Mouse (Mus musculus) cerebral cortex, adult 2 months (tissue): ENCODE results near the gene Gskip.

Experiments used
- WGBS: fragments of 180-500 bp; shearing (Covaris S2); methylation state at CpG from one replicate; pipeline ENCODE4 v1.1.7; 2018; 5-methylcytosine and 5-hydroxymethylcytosine counted together

Gene Gskip

DNA sequence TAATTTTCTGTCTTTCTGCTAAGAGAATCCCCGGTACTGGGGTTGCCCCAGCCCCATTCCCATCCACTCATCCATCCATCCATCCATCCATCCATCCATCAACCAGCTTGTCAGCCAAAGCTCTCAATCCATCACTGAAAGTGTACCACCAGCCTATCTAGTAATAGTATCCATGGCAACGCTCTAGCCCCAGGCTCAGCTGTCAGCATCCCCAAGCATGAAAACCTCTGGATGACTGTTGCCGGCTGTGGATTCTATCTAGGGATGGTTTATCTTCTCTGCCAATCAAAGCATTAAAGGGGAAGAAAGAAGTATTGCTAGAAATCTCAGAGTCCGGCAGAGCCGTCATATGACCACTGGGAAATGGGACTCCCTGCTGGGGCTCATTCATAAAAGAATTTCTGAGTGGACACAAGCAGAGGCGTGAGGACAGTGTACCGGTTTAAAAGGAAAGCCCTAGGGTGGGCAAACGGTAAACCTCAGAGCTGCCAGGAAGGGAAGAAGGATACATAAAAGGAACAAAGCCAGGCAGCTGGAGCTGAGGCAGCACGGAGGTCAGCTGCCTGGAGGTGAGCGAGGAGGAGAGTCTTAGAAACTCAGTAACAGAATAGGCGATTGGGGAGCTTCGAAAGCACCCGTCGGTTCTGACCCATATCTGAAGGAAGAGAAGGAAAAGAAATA lies 37.0 kb downstream of the Gskip start:
- WGBS, result 47% methylated on average over 14 of the region's 14 CpGs

DNA sequence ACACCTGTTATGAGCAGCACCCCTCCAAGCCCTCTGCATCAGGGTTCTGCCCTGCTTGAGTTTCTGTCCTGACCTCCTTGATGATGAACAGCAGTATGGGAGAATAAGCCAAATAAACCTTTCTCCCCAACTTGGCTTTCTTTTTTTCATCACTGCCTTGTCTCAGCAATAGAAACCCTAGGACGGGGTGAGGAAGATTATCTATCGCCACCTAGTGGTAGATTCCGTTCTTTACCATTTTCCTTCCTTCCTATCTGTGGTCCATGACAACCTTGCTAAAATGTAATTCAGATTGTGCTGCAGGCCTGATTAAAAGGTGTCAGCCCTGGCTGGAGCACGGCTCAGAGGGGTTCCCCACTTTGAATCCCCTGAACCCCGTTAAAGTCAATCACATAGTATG lies 38.0 kb downstream of the Gskip start:
- 3% methylated on average over 5 of the region's 5 CpGs for WGBS

DNA sequence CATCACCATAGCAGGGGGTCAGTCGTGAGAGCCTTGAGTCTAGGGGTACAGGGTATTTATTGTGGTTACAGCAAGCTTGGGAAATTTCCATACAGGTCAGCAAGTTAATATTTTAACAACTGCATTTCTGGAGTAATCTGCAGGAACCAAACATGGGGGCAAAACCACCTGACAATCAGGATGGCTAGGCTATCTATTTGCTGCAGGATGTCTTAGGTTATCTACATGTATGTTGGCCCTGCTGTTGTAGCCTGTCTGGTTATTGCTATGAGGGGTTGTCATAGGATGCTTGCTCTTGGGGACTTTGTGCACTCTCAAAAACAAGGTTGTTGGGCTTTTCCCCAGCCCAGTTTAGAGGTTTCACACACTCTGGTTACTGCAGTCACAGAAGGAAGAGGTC lies 40.0 kb downstream of the Gskip start:
- 54% methylated on average over 1 of the region's 1 CpGs for WGBS

DNA sequence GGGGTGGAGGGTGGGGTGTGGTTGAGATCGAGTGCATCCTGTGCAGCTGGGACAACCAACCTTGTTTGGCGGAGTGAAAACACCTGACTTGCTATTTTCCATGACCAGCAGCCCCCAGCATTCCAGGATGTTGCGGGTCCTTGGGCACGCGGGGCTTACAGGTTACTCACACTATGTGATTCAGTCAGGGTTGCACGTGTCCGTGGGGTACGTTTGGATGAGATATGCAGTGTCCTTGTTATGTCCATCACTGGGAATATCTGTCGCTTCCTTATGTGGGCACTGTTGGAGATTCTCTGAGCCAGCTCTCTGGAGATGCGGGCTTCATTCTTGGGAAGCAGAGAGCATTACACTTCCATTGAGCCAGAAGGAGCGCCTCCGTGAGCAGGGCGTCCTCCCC lies 41.1 kb downstream of the Gskip start:
- WGBS, result 81% methylated on average over 13 of the region's 13 CpGs

DNA sequence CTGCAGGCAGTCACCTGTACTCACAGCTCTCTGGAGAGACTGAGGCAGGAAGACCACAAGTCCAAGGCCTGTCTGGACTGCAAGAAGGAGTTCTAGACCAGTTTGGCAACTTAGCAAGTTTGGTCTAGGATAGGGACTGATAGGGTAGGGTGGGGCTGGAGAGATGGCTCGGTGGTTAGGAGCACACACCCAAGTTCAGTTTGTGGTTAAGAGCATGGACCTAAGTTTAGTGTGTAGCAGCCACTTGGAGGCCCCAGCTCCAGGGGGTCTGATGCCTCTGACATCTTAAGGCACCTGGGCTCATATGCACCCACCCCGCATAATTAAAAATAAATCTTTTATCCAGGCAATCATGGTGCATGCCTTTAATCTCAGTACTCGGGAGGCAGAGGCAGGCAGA lies 42.6 kb downstream of the Gskip start:
- WGBS, result 90% methylated on average over 3 of the region's 3 CpGs

DNA sequence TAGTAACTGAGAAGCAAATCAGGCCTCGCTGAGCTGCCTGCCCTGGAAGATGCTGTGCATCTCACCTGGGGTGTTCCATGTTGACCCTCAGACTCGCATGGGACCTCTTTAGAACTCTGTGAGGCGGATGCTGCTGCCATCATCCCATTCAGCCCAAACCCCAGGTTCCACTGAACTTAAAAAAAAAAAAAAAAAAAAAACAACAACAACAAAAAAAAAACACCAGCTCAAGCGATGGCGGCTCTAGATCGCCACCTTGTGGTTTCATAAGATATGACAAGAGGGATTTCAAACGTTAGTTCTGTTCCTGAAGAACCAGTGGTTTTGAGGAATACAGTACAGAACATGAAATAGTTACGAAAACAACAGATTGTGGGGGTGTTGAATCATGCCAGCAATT lies 43.3 kb downstream of the Gskip start:
- WGBS, result 31% methylated on average over 8 of the region's 8 CpGs

DNA sequence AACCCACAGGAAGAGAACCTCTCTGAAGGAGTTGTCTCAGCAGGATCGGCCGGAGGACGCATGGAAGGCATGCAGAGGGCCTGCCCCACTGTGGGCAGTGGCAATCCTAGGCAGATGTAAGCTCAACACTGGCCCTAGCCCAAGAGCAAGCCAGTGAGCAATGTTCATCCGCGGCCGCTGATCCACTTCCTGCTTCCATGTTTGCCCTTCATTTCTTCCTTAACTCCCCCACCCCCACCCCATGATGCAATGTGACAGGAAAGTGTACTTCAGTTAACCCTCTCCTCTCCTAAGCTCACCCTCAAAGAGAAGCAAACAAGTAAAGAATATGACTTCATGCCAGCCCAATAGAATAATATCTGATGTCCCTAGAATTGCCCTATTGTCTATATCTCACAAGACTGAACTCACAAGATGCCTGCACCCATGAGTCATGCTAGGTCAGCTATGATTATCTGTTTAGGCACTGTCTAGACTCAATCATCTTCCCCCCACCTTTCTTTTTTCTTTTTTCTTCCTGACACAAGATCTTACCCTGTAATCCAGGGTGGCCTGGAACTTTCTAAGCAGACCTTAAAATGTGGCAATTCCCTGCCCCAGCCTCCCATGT lies 46.3 kb downstream of the Gskip start:
- 70% methylated on average over 6 of the region's 6 CpGs for whole genome bisulfite sequencing

DNA sequence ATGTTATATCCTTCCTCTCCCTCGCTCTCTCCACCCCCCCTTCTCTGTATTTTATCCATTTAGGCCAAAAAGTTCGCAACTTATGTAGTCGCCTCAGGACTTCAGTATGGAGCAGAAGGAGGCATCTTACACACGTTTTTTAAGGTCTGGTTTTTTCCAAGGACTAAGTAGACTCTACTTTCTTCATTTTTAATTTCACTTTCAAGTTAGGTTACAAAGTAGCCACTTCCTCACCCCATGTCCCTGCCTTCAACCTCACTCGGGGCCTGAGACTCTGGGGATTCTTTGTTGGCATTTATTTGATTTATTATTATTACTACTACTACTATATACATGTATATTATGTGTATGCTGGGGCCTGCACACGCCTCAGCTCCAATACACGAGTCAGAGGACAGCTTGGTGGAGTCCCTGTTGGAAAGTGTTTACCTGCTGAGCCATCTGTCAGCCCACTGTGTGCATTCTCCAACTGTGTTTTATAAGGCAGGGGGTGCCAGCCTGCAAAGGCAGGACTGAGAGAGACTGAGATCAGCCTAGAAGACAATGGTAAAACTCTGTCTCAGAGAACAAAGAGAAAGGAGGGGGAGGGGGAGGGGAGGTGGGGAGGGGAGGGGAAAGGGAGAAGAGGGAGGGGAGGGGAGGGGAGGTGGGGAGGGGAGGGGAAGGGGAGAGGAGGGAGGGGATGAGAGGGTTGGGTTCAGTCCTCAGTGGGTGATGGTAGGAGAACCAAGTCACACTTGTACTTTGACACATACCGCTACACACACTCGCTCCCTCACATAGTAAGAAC lies 48.9 kb downstream of the Gskip start:
- 77% methylated on average over 9 of the region's 9 CpGs for WGBS

DNA sequence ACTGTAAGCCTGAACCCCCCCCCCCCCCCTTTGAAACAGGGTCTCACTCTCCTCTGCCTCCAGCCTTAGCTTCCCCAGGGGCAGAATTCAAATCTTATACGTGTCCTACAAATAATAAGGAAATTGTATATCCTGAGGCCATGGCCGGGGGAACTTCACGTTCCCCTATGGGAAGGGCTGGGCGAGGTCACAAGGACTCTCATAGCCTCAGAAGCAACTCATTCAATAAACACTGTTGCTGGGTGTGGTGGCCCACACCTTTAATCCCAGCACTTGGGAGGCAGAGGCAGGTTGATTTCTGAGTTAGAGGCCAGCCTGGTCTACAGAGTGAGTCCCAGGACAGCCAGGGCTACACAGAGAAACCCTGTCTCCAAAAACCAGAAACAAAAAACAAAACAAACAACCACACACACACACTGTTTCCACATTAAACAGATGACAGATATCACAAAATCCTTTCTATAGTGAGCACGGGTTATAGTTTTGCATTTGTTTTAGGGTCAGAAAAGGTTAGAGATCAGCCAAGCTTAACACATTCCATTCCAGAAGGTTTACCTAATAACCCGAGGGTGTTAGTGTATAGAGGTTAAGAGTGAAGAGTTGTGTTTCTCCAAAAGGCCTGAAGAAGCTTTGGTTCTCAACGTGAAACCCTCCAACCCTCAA lies 50.7 kb downstream of the Gskip start:
- 80% methylated on average over 7 of the region's 7 CpGs for WGBS

DNA sequence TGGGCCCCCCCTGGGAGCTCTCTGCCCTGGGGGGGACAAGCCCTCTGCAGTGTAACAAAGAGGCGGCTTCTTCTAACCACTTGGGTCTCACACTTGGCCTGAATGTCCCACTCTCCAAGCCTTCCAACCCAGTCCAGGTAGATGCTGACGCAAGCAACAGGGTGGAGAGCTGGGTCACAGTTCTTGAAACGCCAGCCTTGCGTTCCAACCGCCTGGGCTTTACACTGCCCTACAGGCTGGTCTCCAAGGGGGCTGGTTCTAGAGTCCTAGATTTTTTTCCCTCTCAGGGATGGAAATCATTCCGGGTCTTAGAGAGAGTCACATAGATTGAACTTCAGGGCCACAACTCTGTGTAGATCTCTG lies 51.2 kb downstream of the Gskip start:
- 92% methylated on average over 6 of the region's 6 CpGs for WGBS

DNA sequence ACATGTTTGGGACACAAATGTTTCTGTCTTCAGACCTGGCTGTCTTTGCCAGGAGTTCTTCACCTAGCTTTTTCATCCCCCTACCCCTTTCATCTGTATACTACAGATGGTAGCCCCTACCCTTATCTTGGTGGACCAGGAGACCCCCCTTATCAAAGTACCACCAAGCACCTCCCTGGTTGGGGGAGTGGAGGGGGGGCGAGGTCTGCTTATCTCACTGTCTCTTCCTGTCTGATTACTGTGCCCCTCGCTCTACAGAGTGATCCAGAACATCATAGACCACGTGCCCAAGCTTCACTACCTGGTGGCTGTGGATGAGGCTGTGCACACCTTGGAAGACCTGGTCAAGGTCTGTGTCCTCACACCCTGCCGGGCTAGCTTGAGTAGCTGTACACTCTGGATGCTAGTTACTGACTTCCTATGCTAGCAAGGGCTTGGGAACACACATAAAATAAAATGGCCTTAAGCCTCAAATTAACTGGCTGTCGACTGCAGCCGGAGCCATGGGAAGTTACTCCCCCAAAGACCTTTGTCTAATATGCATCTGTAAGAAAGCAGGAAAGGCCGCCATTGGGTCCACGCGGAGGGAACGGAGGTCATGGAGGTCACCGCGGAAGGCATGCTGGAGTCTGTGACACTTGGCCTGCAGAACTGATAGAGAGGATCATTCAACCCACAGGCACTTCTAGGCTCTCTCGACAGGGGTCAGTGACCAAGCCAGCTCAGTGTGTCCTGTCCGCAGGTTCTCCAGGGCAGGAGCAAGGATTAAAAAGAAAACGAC lies 53.9 kb downstream of the Gskip start:
- 87% methylated on average over 15 of the region's 15 CpGs for WGBS

DNA sequence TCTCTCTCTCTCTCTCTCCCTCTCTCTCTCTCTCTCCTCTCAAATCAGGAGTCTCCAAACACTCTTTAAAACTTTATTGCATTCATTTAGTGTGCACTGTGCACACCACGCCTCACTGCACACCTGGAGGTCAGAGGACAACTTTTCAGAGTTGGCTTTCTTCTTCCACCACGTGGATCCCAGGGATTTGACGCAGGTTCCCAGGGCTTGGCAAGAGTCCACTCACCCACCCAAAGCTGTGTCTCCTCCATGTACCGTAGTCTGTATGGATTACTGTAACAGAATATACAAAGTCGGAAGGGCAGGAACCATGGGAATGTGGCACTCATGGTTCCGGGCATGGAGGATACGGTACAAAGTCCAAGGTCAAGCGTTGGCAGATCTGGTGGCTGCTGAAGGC lies 55.0 kb downstream of the Gskip start:
- WGBS, result 92% methylated on average over 8 of the region's 8 CpGs

DNA sequence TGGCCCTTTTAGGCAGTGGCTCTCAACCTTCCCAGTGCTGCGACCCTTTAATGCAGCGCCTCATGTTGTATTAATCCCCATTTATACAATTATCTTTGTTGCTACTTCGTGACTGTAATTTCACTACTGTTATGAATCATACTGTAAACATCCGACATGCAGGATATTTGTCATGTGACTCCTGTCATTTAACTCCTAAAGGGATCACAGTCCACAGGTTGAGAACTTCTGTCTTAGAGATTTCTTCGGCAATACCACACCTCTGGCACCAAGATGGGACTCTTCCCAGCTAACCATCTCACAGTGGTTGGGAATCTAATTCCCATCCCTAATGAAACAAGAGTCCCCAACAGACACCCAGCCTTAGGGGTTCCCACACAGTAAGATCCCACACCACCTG lies 63.5 kb downstream of the Gskip start:
- WGBS, result 89% methylated on average over 5 of the region's 5 CpGs
